Mouse (Mus musculus) thymus, adult 2 months (tissue): ENCODE measurements at regions not wholly inside any gene's neighbourhood (a gene's known extent, or its start where the extent isn't known, plus 50 kb on each side); places are given as distances from the start of the nearest gene placed in this dataset.

Source experiments
- CTCF ChIP-seq: fragments of 200-500 bp; IDR thresholded peaks from 2 replicates; pipeline ENCODE4 v1.5.1; 2012; ENCODE audit warnings: mild to moderate bottlenecking, control low read depth, low read length, moderate library complexity, borderline replicate concordance; ENCODE audit not compliant: control insufficient read depth, poor library complexity, insufficient read depth; ENCODE audit errors: extremely low read depth
- POLR2A ChIP-seq: fragments of 200-500 bp; IDR thresholded peaks from 2 replicates; pipeline ENCODE4 v1.6.1; 2012; ENCODE audit warnings: mild to moderate bottlenecking, low read length, control low read depth, moderate library complexity; ENCODE audit not compliant: control insufficient read depth, poor library complexity, insufficient read depth; ENCODE audit errors: extremely low read depth

DNA sequence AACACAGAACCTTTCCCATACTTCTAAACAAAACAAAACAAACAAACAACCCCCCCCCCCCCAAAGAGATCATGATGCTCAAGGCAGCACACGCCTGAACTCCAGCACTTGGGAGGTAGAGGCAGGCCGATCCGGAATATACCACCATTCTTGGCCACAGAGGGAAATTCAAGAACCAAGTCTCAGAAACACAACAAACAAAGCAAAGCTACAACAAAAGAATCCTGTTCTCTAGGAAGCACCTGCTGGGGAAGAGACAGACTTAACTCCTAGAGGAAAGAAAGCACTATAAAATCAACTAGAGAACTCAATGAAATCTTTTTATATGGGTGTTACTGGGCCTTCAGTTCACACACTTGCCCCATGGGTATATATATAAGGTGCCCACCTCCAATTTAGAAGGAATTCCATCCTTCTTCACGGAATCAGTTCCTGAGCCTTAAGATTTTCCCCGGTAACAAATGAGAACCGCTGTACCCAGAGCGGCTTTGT, 96.1 kb downstream of the Tmco5 start:
- no peak for TF ChIP-seq CTCF
- no peak for TF ChIP-seq POLR2A
